Mouse (Mus musculus) midbrain, postnatal 0 days (tissue): ENCODE results near the gene Senp7. TPM values are rescaled to one million over a fixed set of nuclear protein-coding genes. Genes with fewer than 3 reads are reported as not detected.

ENCODE experiments used
- ATAC-seq: fragments of 200-750 bp; cut with Nextera tagmentation; 2 replicates; pipeline ENCODE4 v1.8.0; 2017; ENCODE audit warnings: moderate number of reproducible peaks, mild to moderate bottlenecking, moderate TSS enrichment, moderate library complexity; ENCODE audit not compliant: low FRiP score
- DNase-seq: peaks from one replicate; pipeline ENCODE4 v3.0.0-alpha.2; 2015; ENCODE audit warnings: low spot score
- H3K27ac ChIP-seq: fragments of 300-500 bp; sonication (generic); 2 replicates; pipeline ENCODE4 v1.5.1; 2014; ENCODE audit warnings: low read depth, mild to moderate bottlenecking, low read length, mixed read lengths
- H3K27me3 ChIP-seq: fragments of 300-500 bp; sonication (generic); 2 replicates; pipeline ENCODE4 v1.6.1; 2014; ENCODE audit warnings: low read length, control low read depth, mixed read lengths; ENCODE audit not compliant: insufficient read depth
- H3K36me3 ChIP-seq: fragments of 300-500 bp; sonication (generic); 2 replicates; pipeline ENCODE4 v1.6.1; 2014; ENCODE audit warnings: low read length, control low read depth, mixed read lengths; ENCODE audit not compliant: insufficient read depth
- H3K4me1 ChIP-seq: fragments of 300-500 bp; sonication (generic); 2 replicates; pipeline ENCODE4 v1.6.1; 2014; ENCODE audit warnings: mild to moderate bottlenecking, control low read depth, antibody characterized with exemption, low read length, mixed read lengths; ENCODE audit not compliant: insufficient read depth
- H3K4me2 ChIP-seq: fragments of 300-500 bp; sonication (generic); 2 replicates; pipeline ENCODE4 v1.6.1; 2014; ENCODE audit warnings: low read depth, mild to moderate bottlenecking, low read length, mixed read lengths; ENCODE audit not compliant: poor library complexity, severe bottlenecking
- H3K4me3 ChIP-seq: fragments of 300-500 bp; sonication (generic); 2 replicates; pipeline ENCODE4 v1.5.1; 2014; ENCODE audit warnings: low read depth, mild to moderate bottlenecking, low read length, moderate library complexity
- H3K9ac ChIP-seq: fragments of 300-500 bp; sonication (generic); replicated peaks from 2 replicates; pipeline ENCODE4 v1.6.1; 2014; ENCODE audit warnings: mild to moderate bottlenecking, low read length, moderate library complexity, mixed read lengths; ENCODE audit not compliant: poor library complexity, severe bottlenecking
- H3K9me3 ChIP-seq: fragments of 300-500 bp; sonication (generic); 2 replicates; pipeline ENCODE4 v1.6.1; 2016; ENCODE audit warnings: low read length, control low read depth
- CTCF ChIP-seq: IDR thresholded peaks from 2 replicates; pipeline ENCODE4 v1.5.1; 2016; ENCODE audit warnings: antibody characterized with exemption, mild to moderate bottlenecking
- WGBS: fragments of 180-500 bp; shearing (Covaris S2); extraction: QIAGEN DNeasy Blood & Tissue Kit; methylation state at CpG from one replicate; pipeline ENCODE4 v1.1.7; 2014; 5-methylcytosine and 5-hydroxymethylcytosine counted together
- polyA plus RNA-seq: library from polyadenylated mRNA; unstranded; fragments of >200 nt; fragmentation: Nextera tagmentation; extraction: Ambion mirVana; gene quantifications from 2 replicates; pipeline ENCODE4 v1.2.1, GENCODE M21; 2015
- total RNA-seq: library from RNA; depleted of rRNA; stranded (reverse); fragments of >200 nt; gene quantifications from 2 replicates; pipeline ENCODE4 v1.2.3, GENCODE M21; 2014

The Senp7 gene
- total and polyA plus RNA-seq, 2 experiments from 2014 or later = 26.7 to 34.7 TPM

DNA sequence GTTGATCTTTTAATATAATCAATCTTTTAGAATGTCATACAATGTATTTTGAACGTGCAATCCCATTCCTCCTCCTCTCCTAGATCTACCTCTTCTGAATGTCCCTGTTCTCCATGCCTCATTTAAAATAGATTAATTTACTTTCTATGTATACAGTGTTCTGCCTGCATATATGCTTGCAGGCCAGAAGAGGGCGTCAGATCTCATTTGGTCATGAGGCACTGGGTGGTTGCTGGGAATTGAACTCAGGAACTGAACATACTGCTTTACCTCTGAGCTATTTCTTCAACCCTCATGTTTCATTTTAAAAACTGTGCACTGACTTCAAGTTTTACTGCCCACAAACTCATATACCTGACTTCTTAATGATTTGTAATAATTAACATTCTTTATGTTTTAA is 99.5 kb downstream of the Senp7 start:
- 44% methylated on average over 2 of the region's 2 CpGs for WGBS
- Histone ChIP-seq H3K36me3 (no peaks in the 10 kb centered on the region), H3K4me3 (no peak overlapping the region), H3K4me1 (no peaks in the 10 kb centered on the region), H3K27ac (no peak overlapping the region), H3K9me3 (no peaks in the 10 kb centered on the region), H3K27me3 (no peaks in the 10 kb centered on the region), H3K4me2 (no peak overlapping the region), H3K9ac (no peak overlapping the region)
- no peak for ATAC-seq
- DNase-seq = no peak
- TF ChIP-seq CTCF = 0 out of 2 replicates have a peak, but pooled peaks have one; percentile 20

DNA sequence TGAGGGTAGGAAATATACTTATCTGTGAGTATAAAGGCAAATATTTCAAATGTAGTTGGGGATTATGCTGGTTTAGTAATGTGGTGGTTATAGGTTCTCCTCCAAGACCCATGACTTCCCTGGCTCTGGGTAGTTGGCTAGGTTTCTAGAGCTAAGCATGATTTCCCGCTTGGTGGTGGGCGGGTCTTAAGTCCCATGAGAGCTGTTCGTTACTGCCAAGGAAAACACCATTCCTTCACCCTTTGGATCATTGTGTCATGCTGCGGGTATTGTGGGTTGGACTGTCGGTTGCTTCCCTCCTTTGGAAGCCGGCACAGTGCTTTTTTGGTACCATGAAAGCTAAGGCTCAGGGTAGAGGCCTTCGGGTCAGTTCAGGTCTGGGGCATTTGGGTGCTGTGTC is 115.3 kb downstream of the Senp7 start:
- H3K4me2 ChIP-seq = no peak overlapping the region
- no peak for ATAC-seq
- H3K27me3 ChIP-seq = no peaks in the 10 kb centered on the region
- TF ChIP-seq CTCF = no peak
- no peak overlapping the region for H3K9ac ChIP-seq
- peaks cover 8% of the 10 kb centered on the region for H3K36me3 ChIP-seq
- no peak overlapping the region for H3K27ac ChIP-seq
- H3K9me3 ChIP-seq = no peaks in the 10 kb centered on the region
- 86% methylated on average over 7 of the region's 7 CpGs for WGBS
- no peaks in the 10 kb centered on the region for H3K4me1 ChIP-seq
- no peak overlapping the region for H3K4me3 ChIP-seq
- DNase-seq = no peak

DNA sequence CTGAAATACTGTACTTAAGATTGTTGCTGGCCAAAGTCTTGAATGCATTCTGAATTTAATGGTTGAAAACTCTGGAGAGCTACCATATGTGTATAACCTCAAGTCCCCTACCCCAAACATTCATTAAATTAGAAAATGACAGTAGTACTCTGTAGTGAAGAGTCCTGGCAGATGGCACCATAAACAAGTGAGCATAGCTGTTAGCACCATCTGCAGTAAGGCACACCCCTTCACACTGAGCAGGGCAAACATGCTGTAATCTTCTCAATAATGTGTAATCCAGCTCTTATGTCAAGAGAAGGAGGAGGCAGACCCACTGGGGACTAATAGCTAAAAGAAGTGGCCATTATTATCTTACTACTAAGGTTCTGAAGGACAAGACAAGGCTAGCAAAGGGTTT is 122.1 kb downstream of the Senp7 start:
- Histone ChIP-seq H3K4me1 (no peaks in the 10 kb centered on the region), H3K36me3 (peaks cover 24% of the 10 kb centered on the region), H3K27ac (no peak overlapping the region), H3K4me2 (no peak overlapping the region), H3K9me3 (no peaks in the 10 kb centered on the region), H3K9ac (no peak overlapping the region), H3K4me3 (no peak overlapping the region), H3K27me3 (no peaks in the 10 kb centered on the region)
- no peak for TF ChIP-seq CTCF
- ATAC-seq = no peak
- peak; percentile 18 for DNase-seq

DNA sequence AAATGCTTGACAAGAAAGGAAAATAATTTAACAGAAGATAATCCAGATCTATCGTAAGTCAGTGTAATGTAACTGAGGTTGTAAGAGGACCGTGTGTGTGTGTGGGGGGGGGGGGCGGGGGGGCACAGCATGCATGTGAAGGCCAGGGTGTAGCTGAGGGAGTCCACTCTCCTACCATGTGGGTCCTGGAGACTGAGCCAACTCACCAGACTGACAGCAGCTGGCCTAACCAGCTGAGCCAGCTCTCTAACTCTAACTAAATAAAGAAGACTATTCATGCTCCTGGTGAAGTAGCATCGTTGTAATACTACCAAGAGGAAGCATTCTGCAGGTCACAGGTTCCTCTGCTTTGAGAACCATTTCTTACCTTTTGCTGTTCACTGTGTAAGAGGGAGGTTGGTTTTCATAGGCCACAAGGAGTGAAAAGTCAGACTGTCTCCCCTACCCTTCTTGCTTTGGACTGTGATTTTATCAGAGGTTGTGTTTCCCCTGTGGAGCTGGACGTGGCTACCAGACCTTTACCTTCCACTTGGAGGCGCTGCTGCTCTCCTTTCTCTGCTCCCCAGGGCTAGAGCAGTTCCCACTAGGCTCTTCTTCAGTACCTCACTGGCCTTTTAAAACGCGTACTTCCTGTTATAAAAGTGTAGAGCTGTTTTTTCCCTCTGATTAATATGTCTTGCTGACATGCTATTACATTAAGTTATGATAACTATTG is 127.9 kb downstream of the Senp7 start:
- ATAC-seq = no peak
- no peaks in the 10 kb centered on the region for H3K4me1 ChIP-seq
- H3K4me2 ChIP-seq = no peak overlapping the region
- H3K9ac ChIP-seq = no peak overlapping the region
- H3K27ac ChIP-seq = no peak overlapping the region
- peak; percentile 54 for TF ChIP-seq CTCF
- H3K27me3 ChIP-seq = no peaks in the 10 kb centered on the region
- 70% methylated on average over 8 of the region's 8 CpGs for WGBS
- H3K9me3 ChIP-seq = no peaks in the 10 kb centered on the region
- no peak overlapping the region for H3K4me3 ChIP-seq
- H3K36me3 ChIP-seq = peaks cover 21% of the 10 kb centered on the region
- peak; percentile 36 for DNase-seq

DNA sequence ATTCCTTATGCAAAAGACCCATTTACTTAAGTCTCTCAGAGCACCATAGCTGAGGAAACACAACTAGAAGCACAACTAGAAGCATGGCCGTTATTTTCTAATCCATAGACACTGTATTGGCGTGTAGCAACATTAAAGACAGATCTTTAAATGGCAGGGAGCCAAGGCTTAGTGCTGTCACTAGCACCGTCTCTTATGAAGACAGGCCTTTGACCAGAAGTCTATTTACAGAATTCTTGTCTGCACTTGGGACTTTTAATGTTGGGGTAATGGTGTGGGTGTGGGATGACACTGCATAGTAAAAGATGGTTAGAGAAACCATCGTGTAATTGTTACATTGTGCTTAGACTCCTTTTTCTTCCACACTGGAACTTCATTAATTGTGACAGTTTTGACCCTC is 138.7 kb downstream of the Senp7 start:
- 82% methylated on average over 4 of the region's 4 CpGs for WGBS

DNA sequence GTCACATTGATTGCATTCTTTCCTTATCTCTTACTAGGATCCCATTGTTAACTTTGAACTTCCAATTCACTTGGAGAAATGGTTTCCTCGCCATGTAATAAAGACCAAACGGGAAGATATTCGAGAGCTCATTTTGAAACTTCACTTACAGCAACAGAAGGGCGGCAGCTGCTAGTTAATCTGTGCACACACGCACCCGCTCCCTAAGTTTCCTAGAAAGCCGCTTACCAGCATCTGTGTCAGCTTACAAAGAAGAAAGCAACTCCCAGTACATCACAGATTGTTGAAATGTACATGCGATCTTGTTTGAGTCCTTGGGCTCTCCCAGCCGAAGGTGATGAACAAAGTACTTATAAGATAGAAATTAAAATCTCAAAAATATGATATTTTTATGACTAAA is 140.1 kb downstream of the Senp7 start:
- H3K36me3 ChIP-seq = peaks cover 24% of the 10 kb centered on the region
- H3K4me2 ChIP-seq = no peak overlapping the region
- H3K27me3 ChIP-seq = no peaks in the 10 kb centered on the region
- 85% methylated on average over 9 of the region's 9 CpGs for WGBS
- no peak overlapping the region for H3K9ac ChIP-seq
- H3K4me3 ChIP-seq = no peak overlapping the region
- TF ChIP-seq CTCF = no peak
- no peaks in the 10 kb centered on the region for H3K9me3 ChIP-seq
- H3K4me1 ChIP-seq = no peaks in the 10 kb centered on the region
- no peak overlapping the region for H3K27ac ChIP-seq
- DNase-seq (peak; percentile 39), ATAC-seq (no peak)

More for the DNA sequence above, 138.7 kb downstream of the Senp7 start:
- Histone ChIP-seq H3K4me2 (no peak overlapping the region), H3K4me1 (no peaks in the 10 kb centered on the region), H3K9ac (no peak overlapping the region), H3K36me3 (peaks cover 34% of the 10 kb centered on the region), H3K27ac (no peak overlapping the region), H3K9me3 (no peaks in the 10 kb centered on the region), H3K4me3 (no peak overlapping the region), H3K27me3 (no peaks in the 10 kb centered on the region)
- ATAC-seq = no peak
- TF ChIP-seq CTCF = no peak
- no peak for DNase-seq
